Mouse (Mus musculus) midbrain, embryonic 10.5 days (tissue): ENCODE data around the gene Mmd2. TPM values are rescaled to one million over a fixed set of nuclear protein-coding genes. Genes with fewer than 3 reads are reported as not detected.

Experiments
- DNase-seq: peaks from one replicate; pipeline ENCODE4 v3.0.0-alpha.2; 2017; ENCODE audit warnings: low spot score
- H3K27ac ChIP-seq: fragments of 300-500 bp; sonication (generic); replicated peaks from 2 replicates; pipeline ENCODE4 v1.5.1; 2016; ENCODE audit warnings: mild to moderate bottlenecking
- H3K27me3 ChIP-seq: fragments of 300-500 bp; sonication (generic); 2 replicates; pipeline ENCODE4 v1.6.1; 2016; ENCODE audit warnings: low read depth, mild to moderate bottlenecking; ENCODE audit not compliant: poor library complexity, severe bottlenecking
- H3K36me3 ChIP-seq: fragments of 300-500 bp; sonication (generic); 2 replicates; pipeline ENCODE4 v1.6.1; 2016; ENCODE audit warnings: mild to moderate bottlenecking, moderate library complexity
- H3K4me1 ChIP-seq: fragments of 300-500 bp; sonication (generic); 2 replicates; pipeline ENCODE4 v1.6.1; 2016
- H3K4me3 ChIP-seq: fragments of 300-500 bp; sonication (generic); 2 replicates; pipeline ENCODE4 v1.5.1; 2016; ENCODE audit warnings: mild to moderate bottlenecking, moderate library complexity
- H3K9me3 ChIP-seq: fragments of 300-500 bp; sonication (generic); replicated peaks from 2 replicates; pipeline ENCODE4 v1.6.1; 2016; ENCODE audit warnings: mild to moderate bottlenecking
- WGBS: fragments of 180-500 bp; shearing (Covaris S2); methylation state at CpG from one replicate; pipeline ENCODE4 v1.1.7; 2016; 5-methylcytosine and 5-hydroxymethylcytosine counted together
- polyA plus RNA-seq: library from polyadenylated mRNA; unstranded; fragments of >200 nt; fragmentation: Nextera tagmentation; extraction: Ambion mirVana; gene quantifications from 2 replicates; pipeline ENCODE4 v1.2.1, GENCODE M21; 2016

Gene Mmd2
- polyA plus RNA-seq, 1 experiment from 2014 or later = 4.8 TPM

DNA sequence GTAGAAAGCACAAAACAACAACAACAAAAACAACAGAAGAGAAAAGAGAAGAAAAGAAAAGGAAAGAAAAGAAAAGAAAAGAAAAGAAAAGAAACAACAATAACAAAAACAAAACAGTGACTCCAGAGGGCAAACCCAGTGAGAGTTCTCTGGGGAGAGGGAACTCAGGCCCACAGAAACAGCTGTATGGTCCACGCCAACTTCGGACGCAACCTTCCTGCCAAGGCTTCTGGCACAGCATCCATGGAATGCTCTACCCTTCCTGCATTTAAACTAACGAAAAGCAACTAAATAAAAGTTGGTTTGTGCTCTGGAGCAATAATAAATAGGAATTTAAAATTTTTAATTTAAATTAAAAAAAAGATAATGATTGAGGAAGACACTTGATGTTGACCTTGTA is 51.9 kb downstream of the Mmd2 start:
- Histone ChIP-seq H3K27me3 (no peaks in the 10 kb centered on the region), H3K9me3 (no peaks in the 10 kb centered on the region), H3K27ac (no peak overlapping the region), H3K4me3 (no peak overlapping the region), H3K4me1 (no peaks in the 10 kb centered on the region), H3K36me3 (no peaks in the 10 kb centered on the region)
- no peak for DNase-seq
- 97% methylated on average over 4 of the region's 4 CpGs for WGBS

DNA sequence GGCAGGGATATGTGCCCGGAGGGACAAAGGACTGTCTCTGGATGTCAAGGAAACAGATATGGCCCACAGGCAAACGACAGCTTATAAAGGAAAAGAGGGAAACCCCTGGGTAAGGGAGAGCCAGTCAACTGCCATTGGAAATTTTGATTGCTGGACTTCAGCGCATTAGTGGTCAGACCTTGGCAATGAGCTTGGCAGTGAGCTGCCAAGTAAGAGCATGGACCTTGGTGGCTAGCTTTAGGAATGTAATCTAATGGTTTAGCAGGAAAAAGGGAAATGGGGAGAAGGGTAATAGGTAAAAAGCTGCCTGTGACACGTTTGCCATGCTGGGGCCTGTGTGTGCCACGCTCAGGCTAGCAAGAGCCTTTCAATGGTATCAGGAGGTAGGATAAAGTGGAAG is 52.7 kb downstream of the Mmd2 start:
- H3K36me3 ChIP-seq = no peaks in the 10 kb centered on the region
- H3K27ac ChIP-seq = no peak overlapping the region
- peaks cover 2% of the 10 kb centered on the region for H3K4me1 ChIP-seq
- no peak for DNase-seq
- no peaks in the 10 kb centered on the region for H3K27me3 ChIP-seq
- H3K9me3 ChIP-seq = no peaks in the 10 kb centered on the region
- 86% methylated on average over 5 of the region's 5 CpGs for WGBS
- H3K4me3 ChIP-seq = no peak overlapping the region

DNA sequence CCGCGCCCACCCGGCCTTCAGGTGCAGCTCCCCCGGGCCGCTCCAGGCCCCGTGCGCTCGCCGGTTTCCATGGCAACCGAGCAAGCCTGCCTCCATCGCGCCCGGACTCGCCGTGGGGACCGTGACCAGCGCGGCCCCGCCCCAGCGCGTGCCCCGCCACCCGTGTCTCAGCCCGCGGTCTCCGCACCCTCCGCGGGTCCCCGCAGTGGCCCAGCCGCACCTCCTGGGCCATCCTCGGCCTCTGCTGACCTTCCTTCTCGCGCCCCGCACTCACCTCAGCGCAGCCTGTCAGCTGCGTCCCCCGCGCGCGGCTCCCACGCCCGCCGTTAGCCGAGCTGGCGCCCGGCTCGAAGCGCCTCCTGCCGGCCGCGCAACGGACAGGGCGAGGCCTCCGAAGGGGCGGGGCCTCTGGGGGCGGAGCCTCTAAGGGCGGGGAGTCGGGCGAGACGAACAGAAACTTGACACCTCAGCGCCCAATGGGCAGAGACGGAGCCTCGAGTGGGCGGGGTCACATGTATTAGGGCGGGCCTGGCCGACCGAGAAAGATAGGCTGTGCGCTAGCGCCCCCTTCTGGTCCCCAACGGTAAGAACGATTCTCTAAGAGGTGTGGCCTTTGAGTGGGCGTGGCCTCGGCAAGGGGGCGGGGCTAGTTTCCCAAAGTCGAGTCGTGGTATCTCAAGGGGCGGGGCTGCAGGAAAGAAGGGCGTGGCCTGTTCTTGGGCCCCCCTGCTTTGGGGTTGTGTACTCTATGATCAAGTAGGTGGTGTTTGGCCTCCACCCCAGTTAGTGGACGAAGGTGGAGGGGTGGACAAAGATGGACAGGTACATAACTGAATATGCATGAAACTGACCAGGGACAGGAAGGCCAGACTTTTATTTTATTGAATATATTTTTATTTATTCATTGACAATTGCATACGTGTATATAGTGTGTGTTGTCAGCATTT is 57.6 kb downstream of the Mmd2 start, which contains the start of gene Radil:
Radil (minus strand) TSS at position 393 of the 947 bp plus-strand sequence.
- Histone ChIP-seq H3K36me3 (no peaks in the 10 kb centered on the region), H3K27ac (peak within 1 kb of the TSS; percentile 85), H3K4me1 (peaks cover 37% of the 10 kb centered on the region), H3K9me3 (no peaks in the 10 kb centered on the region), H3K4me3 (peak within 1 kb of the TSS; percentile 83), H3K27me3 (peaks cover 23% of the 10 kb centered on the region)
- WGBS = 2% methylated on average over 80 of the region's 80 CpGs
- peak; percentile 98 for DNase-seq

DNA sequence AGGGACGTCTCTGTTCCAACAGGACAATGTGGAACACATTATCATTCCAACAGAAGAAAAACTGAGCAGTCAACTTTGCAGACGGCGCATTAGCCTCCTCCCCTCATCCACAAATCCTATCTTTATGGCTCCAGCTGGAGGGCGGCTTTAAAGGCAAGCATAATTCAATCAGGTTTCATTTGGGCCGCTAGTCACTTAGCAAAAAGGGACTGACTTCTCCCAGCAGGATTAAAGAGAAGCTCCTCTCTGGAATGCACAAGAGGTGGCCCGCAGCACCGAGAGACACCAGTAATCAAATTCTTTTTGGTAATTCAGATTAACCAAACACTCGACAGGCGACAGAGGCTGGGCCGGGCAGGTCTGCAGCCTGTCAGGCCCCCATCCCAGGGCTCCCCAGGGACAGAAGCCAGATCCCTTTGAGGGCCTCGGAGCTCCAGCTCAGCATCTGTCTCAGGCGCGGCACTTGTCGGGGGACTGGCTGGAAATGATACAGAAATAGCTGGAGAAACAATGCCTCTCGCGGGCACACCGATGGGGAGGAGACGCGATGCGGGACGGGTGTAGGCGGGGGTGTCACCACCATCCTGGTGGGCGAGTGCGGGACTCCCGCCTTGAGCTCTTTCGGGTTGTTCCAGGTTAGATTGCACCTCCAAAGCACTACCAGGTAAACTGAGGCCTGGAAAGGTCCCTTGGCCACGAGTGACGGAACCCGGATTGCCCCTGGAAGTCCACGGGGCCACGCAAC is 58.5 kb downstream of the Mmd2 start:
- Histone ChIP-seq H3K4me3 (peak overlapping the region; percentile 83), H3K27ac (peak overlapping the region; percentile 85), H3K4me1 (peaks cover 38% of the 10 kb centered on the region), H3K9me3 (no peaks in the 10 kb centered on the region), H3K27me3 (peaks cover 23% of the 10 kb centered on the region), H3K36me3 (no peaks in the 10 kb centered on the region)
- WGBS = under 1% methylated on average over 31 of the region's 31 CpGs
- DNase-seq = peak; percentile 65

DNA sequence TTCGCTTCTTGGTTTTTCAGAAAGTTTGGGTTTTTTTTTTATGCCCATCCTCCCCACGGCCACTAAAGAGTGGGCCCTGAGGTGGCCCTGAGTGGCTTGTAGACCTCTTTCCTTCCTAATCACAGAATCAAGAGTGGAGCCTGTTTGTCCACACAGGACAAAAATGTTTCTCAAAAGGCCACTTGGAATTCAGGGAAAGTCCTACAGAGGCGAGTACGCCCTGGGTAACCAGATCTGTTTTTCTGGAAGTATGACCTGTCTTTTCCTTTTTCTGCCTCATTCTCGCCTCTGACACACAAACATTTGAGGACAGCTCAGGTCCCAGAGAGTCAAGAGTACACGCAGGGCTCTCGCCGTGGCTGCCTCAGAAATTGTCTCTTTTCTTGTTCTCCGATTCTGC is 59.2 kb downstream of the Mmd2 start:
- peaks cover 42% of the 10 kb centered on the region for H3K4me1 ChIP-seq
- H3K27ac ChIP-seq = 0 out of 2 replicates have a peak overlapping the region, but pooled peaks have one; percentile 42
- H3K27me3 ChIP-seq = peaks cover 23% of the 10 kb centered on the region
- no peak overlapping the region for H3K4me3 ChIP-seq
- no peaks in the 10 kb centered on the region for H3K36me3 ChIP-seq
- WGBS = 46% methylated on average over 9 of the region's 9 CpGs
- no peak for DNase-seq
- no peaks in the 10 kb centered on the region for H3K9me3 ChIP-seq

DNA sequence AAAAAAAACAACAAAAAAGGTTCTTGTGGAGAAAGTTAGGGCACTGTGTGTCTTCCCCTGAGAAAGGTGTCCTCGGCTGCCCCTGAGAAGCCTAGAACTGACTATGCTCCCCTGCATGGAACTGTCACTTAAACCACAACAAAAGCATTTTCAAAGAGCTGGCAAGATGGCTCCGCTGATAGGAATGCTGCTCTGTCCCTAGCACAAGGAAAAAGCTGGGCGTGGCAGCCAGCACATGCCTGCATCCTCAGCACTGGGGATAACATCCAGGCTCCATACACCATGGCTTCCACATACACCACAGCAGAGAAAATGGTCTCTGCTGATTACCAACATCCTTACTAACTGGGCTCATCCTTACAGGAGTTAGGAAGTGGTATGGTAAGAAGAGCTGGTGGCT is 61.5 kb downstream of the Mmd2 start:
- 85% methylated on average over 3 of the region's 3 CpGs for WGBS
- H3K36me3 ChIP-seq = no peaks in the 10 kb centered on the region
- DNase-seq = no peak
- peaks cover 23% of the 10 kb centered on the region for H3K27me3 ChIP-seq
- 0 out of 2 replicates have a peak overlapping the region, but pooled peaks have one; percentile 1 for H3K27ac ChIP-seq
- H3K4me3 ChIP-seq = no peak overlapping the region
- H3K4me1 ChIP-seq = peaks cover 42% of the 10 kb centered on the region
- H3K9me3 ChIP-seq = no peaks in the 10 kb centered on the region

DNA sequence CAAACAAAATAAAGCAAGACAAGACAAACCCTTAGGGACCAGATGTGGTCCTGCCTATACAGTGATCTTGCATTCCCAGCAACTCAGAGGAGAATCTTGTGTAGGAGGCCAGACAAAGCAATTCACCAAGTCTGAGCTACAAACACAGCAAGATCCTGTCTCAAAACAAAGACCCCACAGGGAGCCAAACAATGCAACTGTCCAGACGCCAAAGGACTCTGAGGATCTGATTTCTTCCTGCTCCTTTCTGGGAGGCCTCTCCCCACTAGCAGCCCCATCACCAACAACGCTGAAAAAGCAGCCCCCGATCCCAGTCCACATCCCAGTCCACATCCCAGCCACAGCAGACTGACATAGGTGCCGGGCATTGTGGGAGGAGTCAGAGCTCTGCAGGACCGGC is 62.3 kb downstream of the Mmd2 start:
- peaks cover 23% of the 10 kb centered on the region for H3K27me3 ChIP-seq
- H3K4me1 ChIP-seq = peaks cover 42% of the 10 kb centered on the region
- H3K27ac ChIP-seq = peak overlapping the region; percentile 69
- DNase-seq = peak; percentile 23
- H3K36me3 ChIP-seq = no peaks in the 10 kb centered on the region
- H3K9me3 ChIP-seq = no peaks in the 10 kb centered on the region
- WGBS = 11% methylated on average over 5 of the region's 5 CpGs
- no peak overlapping the region for H3K4me3 ChIP-seq

DNA sequence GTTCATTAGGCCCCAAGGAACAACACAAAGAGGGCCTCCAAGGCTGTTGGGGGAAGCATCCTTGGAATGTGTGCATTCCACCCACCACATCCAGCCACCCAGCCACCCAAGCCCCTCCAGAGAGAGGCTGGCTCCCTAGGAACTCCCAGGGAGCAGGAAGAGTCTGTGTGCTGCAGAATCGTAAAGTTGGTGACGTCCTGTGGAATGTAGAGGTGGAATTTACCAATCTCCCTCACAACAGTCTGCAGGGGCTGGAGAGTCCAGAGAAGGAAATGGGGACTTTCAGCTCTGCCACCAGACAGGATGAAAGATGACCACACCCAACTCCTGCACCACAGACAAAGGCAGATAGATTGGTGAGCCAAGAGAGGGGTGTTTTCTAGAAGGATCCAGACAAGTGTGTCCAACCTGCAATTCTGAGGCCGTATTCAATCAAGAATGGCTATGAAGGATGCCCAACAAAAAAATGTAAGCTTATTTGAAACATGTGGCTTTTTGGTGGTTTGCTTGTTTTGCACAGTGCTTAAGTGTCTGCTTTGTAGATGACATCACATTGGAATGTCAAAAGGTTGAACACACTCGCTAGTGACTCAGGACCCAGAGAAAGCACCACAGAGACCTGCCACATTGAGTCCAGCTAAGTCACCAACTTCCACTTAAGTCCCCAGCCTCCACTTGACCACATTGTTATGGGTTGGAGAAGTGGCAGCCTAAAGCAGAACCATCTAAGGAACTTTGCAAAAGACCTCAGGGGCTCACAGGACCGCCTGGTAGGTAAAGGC is 63.4 kb downstream of the Mmd2 start:
- Histone ChIP-seq H3K27me3 (peaks cover 20% of the 10 kb centered on the region), H3K4me1 (peaks cover 34% of the 10 kb centered on the region), H3K4me3 (no peak overlapping the region), H3K36me3 (no peaks in the 10 kb centered on the region), H3K27ac (no peak overlapping the region), H3K9me3 (no peaks in the 10 kb centered on the region)
- no peak for DNase-seq
- 82% methylated on average over 5 of the region's 5 CpGs for WGBS

DNA sequence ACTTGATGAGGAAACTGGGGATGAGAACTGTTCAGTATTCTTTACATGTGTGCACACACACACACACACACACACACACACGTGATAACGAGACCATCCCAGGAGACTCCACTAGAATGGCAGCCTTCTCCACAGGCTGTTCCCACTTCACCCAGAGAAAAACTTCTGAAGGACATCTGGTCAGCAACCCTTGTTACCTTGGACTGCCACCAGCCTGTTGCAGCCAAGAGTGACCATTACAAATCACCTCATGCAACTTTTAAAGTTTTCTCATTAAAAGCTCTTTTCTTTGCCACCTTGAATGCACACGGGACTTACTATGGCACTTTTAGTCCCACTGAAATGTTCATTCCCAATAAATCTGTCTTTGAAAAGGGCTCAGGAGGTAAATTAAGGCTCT is 71.3 kb downstream of the Mmd2 start:
- Histone ChIP-seq H3K36me3 (no peaks in the 10 kb centered on the region), H3K9me3 (no peaks in the 10 kb centered on the region)
- WGBS = 90% methylated on average over 3 of the region's 3 CpGs

DNA sequence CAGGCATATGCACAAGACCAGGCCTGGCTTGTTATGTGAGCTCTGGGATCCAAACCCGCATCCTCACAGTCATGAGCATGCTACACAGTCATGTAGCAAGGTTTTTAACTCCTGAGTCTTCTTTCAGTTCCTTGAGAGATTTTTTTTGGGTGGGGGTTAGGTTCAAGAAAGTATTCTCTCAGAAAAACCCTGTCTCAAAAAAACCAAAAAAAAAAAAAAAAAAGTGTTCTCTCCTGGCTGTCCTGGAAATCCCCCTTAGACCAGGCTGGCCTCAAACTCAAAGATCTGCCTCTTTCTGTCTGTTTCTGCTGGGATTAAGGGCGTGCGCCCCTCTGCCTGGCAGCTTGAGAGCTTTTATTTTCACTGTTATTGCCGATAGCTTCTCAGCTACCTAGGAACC is 73.2 kb downstream of the Mmd2 start:
- WGBS = 86% methylated on average over 4 of the region's 4 CpGs
- H3K27ac ChIP-seq = no peak overlapping the region
- H3K9me3 ChIP-seq = no peaks in the 10 kb centered on the region
- H3K36me3 ChIP-seq = no peaks in the 10 kb centered on the region
- no peak for DNase-seq
- no peaks in the 10 kb centered on the region for H3K4me1 ChIP-seq
- no peak overlapping the region for H3K4me3 ChIP-seq
- peaks cover 8% of the 10 kb centered on the region for H3K27me3 ChIP-seq

More for the DNA sequence above, 71.3 kb downstream of the Mmd2 start:
- Histone ChIP-seq H3K4me3 (no peak overlapping the region), H3K27me3 (no peaks in the 10 kb centered on the region), H3K27ac (no peak overlapping the region), H3K4me1 (no peaks in the 10 kb centered on the region)
- DNase-seq = no peak

DNA sequence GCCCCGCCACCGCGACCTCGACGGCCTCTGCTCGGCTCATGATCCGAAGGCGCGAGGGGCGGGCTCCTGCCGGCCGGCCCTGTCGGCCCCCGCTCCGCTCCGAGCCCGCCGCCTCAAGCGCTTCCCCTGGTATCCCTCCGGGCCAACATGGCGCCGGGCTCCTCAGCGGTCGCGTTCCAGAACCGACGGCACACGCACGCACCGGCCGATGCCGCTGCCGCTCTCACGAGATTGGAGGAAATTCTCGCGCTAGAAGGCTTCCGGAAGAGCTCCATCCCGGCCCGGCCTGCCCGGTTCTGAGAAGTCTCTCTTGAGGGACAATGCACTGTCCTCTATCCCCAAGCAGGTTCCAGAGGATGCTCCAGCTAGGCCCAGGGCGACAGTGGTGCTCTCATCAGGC is 78.7 kb downstream of the Mmd2 start, which contains the start of gene Papolb:
Papolb (minus strand) TSS at position 162 of the 400 bp plus-strand sequence.
- DNase-seq = no peak
- Histone ChIP-seq H3K27ac (peak within 1 kb of the TSS; percentile 56; the same call in 1 of the 2 replicates), H3K9me3 (no peaks in the 10 kb centered on the region; the same call in 1 of the 2 replicates), H3K27me3 (peaks cover 36% of the 10 kb centered on the region), H3K4me1 (peaks cover 10% of the 10 kb centered on the region; the same call in 1 of the 2 replicates), H3K4me3 (peak within 1 kb of the TSS; percentile 33), H3K36me3 (no peaks in the 10 kb centered on the region)
- 45% methylated on average over 41 of the region's 41 CpGs for WGBS
